Mouse (Mus musculus): ENCODE measurements around the gene Plcb4.

The Plcb4 gene

DNA sequence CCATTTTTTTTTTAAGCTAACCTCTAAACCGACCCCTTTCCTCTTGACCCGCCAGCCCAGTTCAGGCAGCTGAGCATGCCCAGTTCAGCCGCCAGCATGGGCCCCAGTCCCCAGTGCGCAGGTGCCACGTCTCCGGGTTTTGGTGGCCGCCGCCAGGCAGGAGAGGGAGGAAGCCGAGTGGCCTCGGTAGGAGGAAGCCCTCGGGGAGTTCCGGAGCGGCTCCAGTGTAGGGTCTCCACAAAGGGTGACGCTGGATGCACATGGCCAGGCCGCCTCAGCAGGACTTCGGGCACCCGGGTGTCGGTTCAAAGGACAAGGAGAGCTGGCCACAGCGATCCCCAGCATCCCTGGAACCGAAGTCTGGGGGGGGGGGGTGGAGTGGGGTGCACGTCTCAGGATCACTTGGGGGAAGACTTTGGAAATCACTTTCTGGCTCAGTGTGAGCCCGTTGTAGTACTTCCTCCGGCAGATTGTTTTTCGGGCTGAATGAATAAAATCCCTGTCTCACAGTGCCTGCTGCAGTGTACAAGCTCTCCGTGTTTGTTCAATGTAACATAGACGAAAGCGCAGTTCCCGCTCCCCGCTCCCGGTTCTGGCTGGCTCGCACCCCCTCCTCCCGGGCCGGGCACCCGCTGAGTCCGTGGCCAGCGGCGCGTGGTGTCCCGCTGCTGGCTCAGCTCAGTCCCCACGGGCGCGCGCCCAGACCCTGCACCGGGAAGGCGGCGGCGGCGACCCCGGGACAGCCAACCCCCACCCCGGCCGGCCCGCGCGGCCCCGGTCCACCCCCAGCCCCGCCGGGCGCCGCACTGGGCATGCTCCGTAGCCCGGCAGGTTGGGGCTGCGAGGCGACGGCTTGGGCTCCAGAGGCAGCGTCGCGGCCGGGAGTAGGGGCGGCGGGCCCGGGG is at the start of gene Plcb4:
Gene Plcb4, plus strand, starts transcription at position 526 of the 905 bp plus-strand sequence.
- peak; percentile 55 for DNase-seq (ENCODE audit: low spot score)

DNA sequence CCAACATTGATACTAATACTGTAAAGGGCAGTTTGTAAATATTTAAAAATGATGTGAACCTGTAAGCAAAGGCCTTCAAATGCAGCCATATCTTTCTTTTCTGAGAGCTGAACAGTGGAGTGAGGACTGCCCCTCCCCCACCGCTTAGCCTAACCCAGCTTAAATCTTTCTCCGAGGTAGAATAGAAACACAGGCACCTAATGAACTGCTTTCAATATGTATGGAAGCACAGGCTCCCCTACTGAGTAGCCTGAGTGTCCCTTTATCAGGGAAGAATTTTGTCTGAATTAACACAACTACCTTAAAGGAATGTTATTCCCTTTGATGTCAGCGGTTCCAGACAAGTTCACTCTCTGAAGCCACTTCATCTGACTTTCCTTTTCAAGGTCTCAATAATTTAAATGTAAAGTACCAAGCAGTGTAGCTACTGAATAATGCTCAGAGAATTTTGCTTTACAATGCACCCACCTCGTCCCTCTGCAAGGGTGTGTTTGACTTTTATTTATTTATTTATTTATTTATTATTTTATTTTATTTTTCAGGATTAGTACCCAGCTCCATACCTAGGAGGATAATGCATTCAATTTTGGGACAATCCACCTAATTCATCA is 44.1 kb upstream of the Plcb4 start:
- DNase-seq (ENCODE audit: low spot score) = no peak

- no peak for DNase-seq (ENCODE audit: low spot score)
Observed at GRCm38 (mm10) chr2:135616090-135616489, 42.7 kb upstream of the Plcb4 start.

DNA sequence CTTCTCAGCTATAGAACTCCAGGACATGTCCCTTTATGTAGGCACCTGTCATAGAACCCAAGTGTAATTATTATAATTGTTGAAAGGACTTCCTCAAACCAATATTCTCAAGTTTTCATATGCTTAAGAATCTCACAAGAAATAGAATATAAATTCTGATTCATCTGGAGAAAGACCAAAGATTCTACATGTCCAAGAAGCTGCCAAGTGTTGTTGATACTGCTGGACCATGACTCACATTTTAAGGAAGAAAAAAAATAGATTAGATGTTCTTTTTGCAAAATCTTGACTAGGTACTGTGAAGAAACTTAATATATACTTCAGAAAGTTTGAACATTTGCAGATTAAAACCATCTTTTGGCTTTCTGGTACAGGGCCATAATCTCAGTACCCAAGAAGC is 40.3 kb upstream of the Plcb4 start:
- no peak for DNase-seq (ENCODE audit: low spot score)

GRCm38 (mm10) chr2:135619956-135620355 is 38.9 kb upstream of the Plcb4 start:
- DNase-seq (ENCODE audit: low spot score) = no peak

DNA sequence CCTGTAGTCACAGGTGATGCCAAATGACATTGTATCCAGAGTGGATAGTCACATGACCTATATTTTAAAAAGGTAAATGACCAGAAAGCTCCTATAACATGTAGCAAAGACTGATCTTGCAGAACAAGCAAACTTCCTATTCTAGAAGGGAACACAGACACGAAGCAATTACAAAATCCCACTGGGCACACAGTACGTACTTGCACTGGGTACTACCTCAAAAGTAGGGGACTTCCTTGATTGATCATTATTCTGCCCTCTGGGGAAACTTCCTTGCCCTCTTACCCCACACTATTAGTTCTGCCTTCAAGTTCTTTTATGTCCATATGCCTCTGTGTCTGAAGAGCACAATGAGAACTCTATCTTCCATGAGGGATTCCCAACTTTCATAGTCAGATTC is 31.0 kb upstream of the Plcb4 start:
- DNase-seq (ENCODE audit: low spot score) = no peak

DNA sequence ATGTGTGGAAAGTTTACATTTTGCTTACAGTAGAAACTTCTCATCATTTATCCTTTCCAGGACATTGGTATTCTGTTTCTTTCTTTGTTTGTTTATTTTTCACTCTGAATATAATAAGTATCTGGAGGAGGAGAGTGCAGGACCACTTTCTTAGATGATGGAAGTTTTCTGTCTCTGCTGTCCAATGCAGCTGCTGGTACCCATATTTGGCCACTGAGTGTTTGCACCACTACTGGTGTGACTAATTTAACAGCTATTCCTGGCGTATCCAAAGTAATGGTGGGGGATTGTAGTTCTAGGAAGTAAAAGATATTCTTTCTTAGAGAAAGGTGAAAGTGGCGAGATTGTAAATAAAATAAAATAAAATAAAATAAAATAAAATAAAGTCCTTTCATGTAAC is 21.6 kb upstream of the Plcb4 start:
- DNase-seq (ENCODE audit: low spot score) = no peak

DNA sequence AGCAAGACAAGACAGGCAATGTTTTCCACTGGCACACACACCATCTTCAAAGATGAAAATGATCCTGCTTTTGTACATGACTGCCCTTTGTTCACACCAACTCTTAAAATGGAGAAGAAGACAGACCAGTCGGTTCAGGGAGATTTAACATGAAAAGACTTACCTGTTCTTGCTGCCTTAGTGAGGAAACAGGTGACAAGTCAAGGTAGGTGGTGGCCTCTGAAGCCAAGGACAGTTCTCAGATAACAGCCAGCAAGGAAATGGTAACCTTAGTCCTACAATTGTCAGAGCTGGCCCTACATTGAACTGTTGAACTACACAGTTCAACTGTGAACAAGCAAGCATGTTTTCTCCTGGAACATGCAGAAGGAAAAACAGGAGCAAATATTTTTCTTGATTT is 17.8 kb upstream of the Plcb4 start:
- no peak for DNase-seq (ENCODE audit: low spot score)

DNA sequence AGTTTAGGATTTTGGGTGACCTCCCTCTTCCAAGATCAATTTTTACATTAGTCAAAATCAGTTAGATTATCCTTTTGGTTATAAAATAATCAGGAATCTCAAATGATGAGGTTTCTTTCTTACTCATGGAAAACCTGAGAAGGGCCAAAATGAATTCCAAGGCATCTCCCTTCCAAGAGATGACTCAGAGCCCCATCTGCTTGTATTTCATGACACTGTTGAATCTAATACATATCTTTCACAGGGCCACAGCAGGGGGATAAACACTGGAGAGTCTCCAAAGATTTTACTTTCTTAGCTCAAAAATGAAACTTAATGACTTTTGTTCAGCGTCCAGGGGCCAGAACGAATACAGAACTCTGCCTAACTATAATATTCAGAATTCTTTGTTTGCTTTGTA is 17.2 kb upstream of the Plcb4 start:
- DNase-seq (ENCODE audit: low spot score) = no peak

DNA sequence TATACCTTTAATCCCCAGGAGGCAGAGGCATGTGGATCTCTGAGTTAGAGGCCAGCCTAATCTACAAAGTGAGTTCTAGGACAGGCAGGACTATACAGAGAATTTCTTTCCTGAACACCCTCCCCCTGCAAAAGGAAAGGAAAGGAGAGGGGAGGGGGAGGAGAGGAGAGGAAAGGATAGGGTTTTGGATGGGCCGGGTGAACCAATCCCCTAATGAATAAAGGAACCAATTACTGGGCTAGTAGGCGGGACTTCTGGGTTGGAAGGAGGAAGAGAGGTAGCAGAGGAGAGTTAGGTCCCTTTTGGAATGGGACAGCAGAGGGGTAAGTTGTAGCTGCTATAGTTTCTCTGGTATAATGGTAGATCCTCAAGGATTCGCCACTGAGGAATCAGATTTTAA is 12.6 kb upstream of the Plcb4 start:
- DNase-seq (ENCODE audit: low spot score) = no peak

GRCm38 (mm10) chr2:135646654-135647053 is 12.2 kb upstream of the Plcb4 start:
- no peak for DNase-seq (ENCODE audit: low spot score)

DNA sequence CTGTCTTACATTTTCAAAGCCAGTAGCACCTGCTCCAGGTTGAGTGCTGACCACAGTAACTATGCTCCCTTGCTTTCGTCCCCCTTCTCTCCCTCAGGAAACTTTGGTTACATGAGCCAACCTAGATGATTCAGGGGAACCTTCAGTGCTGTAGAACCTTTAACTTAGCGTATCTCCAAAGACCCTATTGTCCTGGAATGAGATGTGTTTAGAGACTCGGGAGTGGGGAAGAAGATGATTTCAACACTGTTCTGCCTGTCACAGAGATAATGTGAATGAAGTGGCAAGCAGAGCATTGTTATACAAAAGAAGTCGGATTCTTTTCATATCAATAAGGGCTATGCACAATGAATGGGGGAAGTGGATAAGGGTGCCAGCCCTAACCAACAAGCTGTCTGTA is 10.8 kb upstream of the Plcb4 start:
- no peak for DNase-seq (ENCODE audit: low spot score)

DNA sequence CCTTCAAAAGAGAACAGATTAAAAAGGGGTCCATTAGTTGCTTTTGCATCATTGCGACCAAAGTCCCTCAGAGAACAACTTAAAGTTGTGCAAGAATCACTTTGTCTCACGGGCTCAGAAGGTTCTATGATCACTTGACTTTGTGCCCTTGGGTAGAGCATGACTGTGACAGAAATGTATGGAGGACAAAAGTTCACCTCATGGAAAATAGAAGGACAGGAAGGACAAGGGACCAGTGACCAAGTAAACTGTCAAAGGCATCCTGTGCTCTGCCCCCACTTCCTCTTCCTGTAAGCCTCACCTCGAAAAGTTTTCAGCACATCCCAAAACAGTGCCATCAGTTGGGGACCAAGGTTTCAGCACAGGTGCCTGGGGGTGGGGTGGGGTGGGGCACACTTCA is 7.9 kb upstream of the Plcb4 start:
- no peak for DNase-seq (ENCODE audit: low spot score)

GRCm38 (mm10) chr2:135652040-135652439 is 6.8 kb upstream of the Plcb4 start:
- DNase-seq (ENCODE audit: low spot score) = no peak

- no peak for DNase-seq (ENCODE audit: low spot score)
Observed at GRCm38 (mm10) chr2:135652451-135652850, 6.4 kb upstream of the Plcb4 start.

DNA sequence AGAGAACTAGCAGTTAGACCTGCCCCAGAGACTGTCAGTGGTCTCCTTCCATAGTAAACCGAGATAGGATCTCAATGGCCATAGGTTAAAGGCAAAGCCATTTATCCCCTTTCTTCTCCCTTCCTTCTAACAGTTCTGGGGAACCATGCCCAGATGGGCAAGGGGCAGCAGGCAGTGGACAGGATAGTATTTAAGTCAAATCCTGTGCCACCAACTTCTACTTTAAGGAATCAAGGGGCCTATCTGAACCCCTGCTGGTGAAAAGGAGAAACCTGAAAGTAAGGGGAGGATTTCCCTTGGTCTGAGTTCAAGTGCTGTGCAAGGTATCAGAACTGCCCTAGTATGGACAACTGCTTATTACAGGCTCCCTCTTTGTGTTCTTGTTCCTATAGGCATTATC is 2.9 kb upstream of the Plcb4 start:
- DNase-seq (ENCODE audit: low spot score) = no peak

- no peak for DNase-seq (ENCODE audit: low spot score)
Observed at GRCm38 (mm10) chr2:135656586-135656985, 2.2 kb upstream of the Plcb4 start.

- DNase-seq (ENCODE audit: low spot score) = no peak
Observed at GRCm38 (mm10) chr2:135659391-135660180, 775 bp downstream of the Plcb4 start.

DNA sequence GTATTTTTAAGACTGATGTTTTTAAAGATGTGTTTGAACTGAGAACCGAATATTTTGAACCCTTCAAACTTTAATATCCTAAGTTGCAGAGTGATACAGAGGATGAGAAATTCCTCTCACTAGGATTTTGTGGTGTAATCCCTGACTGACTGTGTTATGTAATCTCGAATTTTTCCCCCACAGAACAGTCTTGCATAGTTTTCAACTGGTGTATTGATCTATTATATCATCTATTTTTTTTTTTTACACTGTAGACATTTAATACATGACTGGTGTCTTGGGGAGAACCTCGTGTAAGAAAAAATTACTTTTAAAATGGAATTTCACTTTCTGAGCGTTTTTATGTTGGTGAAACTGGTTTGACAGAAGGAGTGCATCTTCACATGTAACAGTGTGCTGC is 2.0 kb downstream of the Plcb4 start:
- no peak for DNase-seq (ENCODE audit: low spot score)

DNA sequence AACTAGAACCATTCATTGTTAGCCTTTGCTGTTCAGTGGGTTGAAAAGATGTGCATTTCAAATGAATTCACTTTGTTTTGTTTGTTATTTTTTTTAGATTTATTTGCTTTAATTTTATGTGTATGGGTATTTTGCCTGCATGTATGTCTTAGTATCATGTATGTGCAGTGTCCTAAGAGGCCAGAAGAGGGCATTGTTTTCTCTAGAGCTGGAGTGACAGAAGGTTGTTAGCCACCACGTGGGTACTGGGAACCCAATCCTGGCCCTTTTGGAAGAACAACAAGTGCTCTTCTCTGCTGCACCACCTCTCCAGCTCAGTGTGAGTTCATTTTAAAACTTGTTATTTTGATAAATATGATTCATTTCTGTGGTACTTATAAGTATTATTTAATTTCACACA is 5.0 kb downstream of the Plcb4 start:
- no peak for DNase-seq (ENCODE audit: low spot score)

GRCm38 (mm10) chr2:135667496-135667895 is 8.7 kb downstream of the Plcb4 start:
- no peak for DNase-seq (ENCODE audit: low spot score)

DNA sequence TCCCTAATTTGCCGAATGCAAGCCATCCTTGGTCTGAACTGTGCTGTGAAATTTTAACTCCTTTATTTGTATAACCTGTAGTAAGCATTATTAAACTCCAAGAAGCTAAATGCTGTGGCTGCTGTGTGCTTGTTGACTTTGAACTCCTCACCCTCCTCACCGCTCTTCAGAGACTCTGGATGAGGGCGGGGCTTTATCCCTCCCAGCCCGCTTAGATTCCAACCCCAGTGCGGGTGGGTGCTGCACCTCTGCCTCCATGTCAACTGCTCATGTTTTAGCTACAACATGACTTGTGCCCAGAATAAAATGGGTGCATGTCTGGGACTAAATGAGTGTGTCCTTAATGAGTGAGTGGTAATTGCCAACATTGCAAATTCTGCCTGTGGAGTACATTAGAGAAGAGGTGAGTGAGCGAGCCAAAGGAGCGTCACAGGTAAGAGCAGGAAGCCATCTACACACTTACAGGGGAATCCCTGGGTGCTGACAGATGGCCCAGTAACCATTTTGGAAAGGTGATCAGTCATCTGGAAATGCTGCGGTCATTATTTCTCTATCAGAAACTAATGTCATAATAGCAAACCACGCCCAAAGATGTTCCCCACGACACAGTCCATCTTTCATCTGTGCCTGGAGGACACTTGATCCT is 13.8 kb downstream of the Plcb4 start:
- DNase-seq (ENCODE audit: low spot score) = no peak

Measured in urinary bladder, postnatal 10 days (tissue).